Mouse (Mus musculus) limb, embryonic 14.5 days (tissue): ENCODE results near the gene Zbtb16. TPM values are rescaled to one million over a fixed set of nuclear protein-coding genes. Genes with fewer than 3 reads are reported as not detected.

Source experiments
- ATAC-seq: fragments of 200-750 bp; cut with Nextera tagmentation; 2 replicates; pipeline ENCODE4 v1.8.0; 2017; ENCODE audit warnings: low read depth, moderate number of reproducible peaks, moderate TSS enrichment; ENCODE audit not compliant: low FRiP score
- DNase-seq: peaks from one replicate; pipeline ENCODE4 v3.0.0-alpha.2; 2015; ENCODE audit warnings: low spot score
- H3K27ac ChIP-seq: fragments of 300-500 bp; sonication (generic); replicated peaks from 2 replicates; pipeline ENCODE4 v1.5.1; 2014; ENCODE audit warnings: low read depth, mild to moderate bottlenecking, low read length, moderate library complexity, mixed read lengths
- H3K27me3 ChIP-seq: fragments of 300-500 bp; sonication (generic); 2 replicates; pipeline ENCODE4 v1.6.1; 2014; ENCODE audit warnings: low read length, mixed read lengths; ENCODE audit not compliant: control insufficient read depth, insufficient read depth
- H3K36me3 ChIP-seq: fragments of 300-500 bp; sonication (generic); 2 replicates; pipeline ENCODE4 v1.6.1; 2014; ENCODE audit warnings: mild to moderate bottlenecking, low read length, moderate library complexity, mixed read lengths; ENCODE audit not compliant: control insufficient read depth, insufficient read depth
- H3K4me1 ChIP-seq: fragments of 300-500 bp; sonication (generic); 2 replicates; pipeline ENCODE4 v1.6.1; 2014; ENCODE audit warnings: antibody characterized with exemption, low read length, mixed read lengths; ENCODE audit not compliant: control insufficient read depth, insufficient read depth
- H3K4me2 ChIP-seq: fragments of 300-500 bp; sonication (generic); replicated peaks from 2 replicates; pipeline ENCODE4 v1.6.1; 2014; ENCODE audit warnings: low read depth, mild to moderate bottlenecking, low read length, moderate library complexity; ENCODE audit not compliant: severe bottlenecking
- H3K4me3 ChIP-seq: fragments of 300-500 bp; sonication (generic); replicated peaks from 2 replicates; pipeline ENCODE4 v1.5.1; 2014; ENCODE audit warnings: low read length
- H3K9ac ChIP-seq: fragments of 300-500 bp; sonication (generic); 2 replicates; pipeline ENCODE4 v1.6.1; 2014; ENCODE audit warnings: mild to moderate bottlenecking, low read depth, low read length, moderate library complexity; ENCODE audit not compliant: severe bottlenecking
- H3K9me3 ChIP-seq: fragments of 300-500 bp; sonication (generic); 2 replicates; pipeline ENCODE4 v1.6.1; 2016; ENCODE audit warnings: low read length; ENCODE audit not compliant: control insufficient read depth
- POLR2A ChIP-seq: fragments of 200-500 bp; IDR thresholded peaks from 2 replicates; pipeline ENCODE4 v1.8.0; 2012; ENCODE audit warnings: inconsistent platforms, mild to moderate bottlenecking, moderate library complexity, borderline replicate concordance; ENCODE audit not compliant: insufficient read depth, insufficient read length; ENCODE audit errors: extremely low read depth
- WGBS: fragments of 180-500 bp; shearing (Covaris S2); extraction: QIAGEN DNeasy Blood & Tissue Kit; methylation state at CpG from one replicate; pipeline ENCODE4 v1.1.7; 2014; 5-methylcytosine and 5-hydroxymethylcytosine counted together
- polyA plus RNA-seq, 2 experiments: library from polyadenylated mRNA; depleted of rRNA in 1 of 2; stranded (reverse) in 1 of 2; unstranded in 1 of 2; fragments of >200 nt; fragmentation: Nextera tagmentation in 1 of 2; extraction: Ambion mirVana in 1 of 2; gene quantifications; 2 replicates each; pipeline versions ENCODE4 v1.2.1 to v1.2.3; 2012 to 2014

Zbtb16 gene
- polyA plus RNA-seq, 2 experiments, result 0.91 to 1.9 TPM

DNA sequence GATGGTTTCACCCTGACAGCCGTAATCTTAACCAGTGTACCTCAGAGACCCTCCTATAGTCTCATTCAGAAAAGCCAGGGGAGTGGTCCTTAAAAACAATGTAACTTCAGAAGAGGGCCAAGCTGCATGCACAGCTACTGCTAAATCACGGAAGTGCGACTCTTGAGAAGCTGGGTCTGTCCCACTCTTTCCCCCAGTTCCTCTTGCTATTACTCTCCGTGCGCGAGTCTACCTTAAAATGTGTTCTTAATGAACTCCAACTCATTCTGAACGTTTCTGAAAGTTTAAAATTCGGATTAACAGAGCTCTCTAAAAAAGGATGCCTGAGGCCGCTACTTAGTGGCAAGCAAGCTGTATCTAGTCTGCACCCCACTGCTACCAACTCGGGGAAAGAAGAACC, 45.4 kb downstream of the Zbtb16 start:
- no peak for TF ChIP-seq POLR2A

DNA sequence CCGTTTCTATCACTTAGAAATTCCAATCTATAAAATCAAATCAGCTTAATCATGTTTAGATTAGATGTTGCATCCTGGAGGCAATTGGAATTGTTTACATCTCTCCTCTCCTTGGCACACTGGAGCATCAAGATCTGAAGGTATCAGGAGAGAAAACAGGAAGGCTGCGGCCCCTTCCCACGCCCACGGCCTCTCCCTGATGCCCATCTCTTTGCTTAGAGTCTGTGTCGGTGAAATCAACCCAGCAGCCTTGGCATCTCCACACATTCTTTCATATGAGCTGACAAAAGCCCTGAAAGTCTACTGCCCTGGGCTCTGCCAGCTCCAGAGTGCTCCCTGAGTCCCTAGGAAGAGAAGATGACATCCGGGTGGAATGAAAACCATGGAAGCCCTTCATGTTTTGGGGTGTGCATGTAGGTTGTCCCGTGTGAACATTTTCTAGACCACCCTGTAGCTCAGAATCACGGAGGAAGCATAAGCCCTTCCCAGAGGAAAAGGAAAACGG, 48.1 kb downstream of the Zbtb16 start:
- no peak overlapping the region for H3K27ac ChIP-seq
- no peak overlapping the region for H3K4me3 ChIP-seq
- H3K36me3 ChIP-seq, result no peaks in the 10 kb centered on the region
- ATAC-seq (no peak), DNase-seq (no peak)
- WGBS, result 66% methylated on average over 9 of the region's 9 CpGs
- no peak overlapping the region for H3K9ac ChIP-seq
- TF ChIP-seq POLR2A, result no peak
- no peak overlapping the region for H3K4me2 ChIP-seq
- 0 out of 2 replicates have a peak, but pooled peaks cover 3% of the 10 kb centered on the region for H3K27me3 ChIP-seq
- peaks cover 10% of the 10 kb centered on the region for H3K4me1 ChIP-seq
- H3K9me3 ChIP-seq, result no peaks in the 10 kb centered on the region

More for the DNA sequence above, 45.4 kb downstream of the Zbtb16 start:
- ATAC-seq, result no peak
- DNase-seq, result no peak
- 53% methylated on average over 10 of the region's 10 CpGs for WGBS
- no peak overlapping the region for H3K9ac ChIP-seq
- H3K36me3 ChIP-seq, result no peaks in the 10 kb centered on the region
- no peaks in the 10 kb centered on the region for H3K9me3 ChIP-seq
- H3K4me1 ChIP-seq, result peaks cover 13% of the 10 kb centered on the region
- 0 out of 2 replicates have a peak, but pooled peaks cover 3% of the 10 kb centered on the region for H3K27me3 ChIP-seq
- no peak overlapping the region for H3K4me3 ChIP-seq
- H3K4me2 ChIP-seq, result no peak overlapping the region
- H3K27ac ChIP-seq, result no peak overlapping the region

- H3K36me3 ChIP-seq, result no peaks in the 10 kb centered on the region
- H3K4me2 ChIP-seq, result no peak overlapping the region
- peaks cover 10% of the 10 kb centered on the region for H3K4me1 ChIP-seq
- WGBS, result 9% methylated on average over 1 of the region's 1 CpGs
- DNase-seq (no peak), ATAC-seq (no peak)
- no peak overlapping the region for H3K9ac ChIP-seq
- H3K4me3 ChIP-seq, result no peak overlapping the region
- H3K27me3 ChIP-seq, result 0 out of 2 replicates have a peak, but pooled peaks cover 3% of the 10 kb centered on the region
- no peak overlapping the region for H3K27ac ChIP-seq
- TF ChIP-seq POLR2A, result no peak
- no peaks in the 10 kb centered on the region for H3K9me3 ChIP-seq
Measured at GRCm38 (mm10) chr9:48787321-48787720, 48.7 kb downstream of the Zbtb16 start.

- Histone ChIP-seq H3K4me3 (no peak overlapping the region), H3K9me3 (no peaks in the 10 kb centered on the region), H3K27ac (no peak overlapping the region), H3K27me3 (0 out of 2 replicates have a peak, but pooled peaks cover 3% of the 10 kb centered on the region), H3K4me2 (no peak overlapping the region), H3K9ac (no peak overlapping the region), H3K36me3 (no peaks in the 10 kb centered on the region), H3K4me1 (peaks cover 10% of the 10 kb centered on the region)
- WGBS, result 30% methylated on average over 6 of the region's 6 CpGs
- DNase-seq (no peak), ATAC-seq (no peak)
- no peak for TF ChIP-seq POLR2A
Measured at GRCm38 (mm10) chr9:48786814-48787213, 49.2 kb downstream of the Zbtb16 start.

DNA sequence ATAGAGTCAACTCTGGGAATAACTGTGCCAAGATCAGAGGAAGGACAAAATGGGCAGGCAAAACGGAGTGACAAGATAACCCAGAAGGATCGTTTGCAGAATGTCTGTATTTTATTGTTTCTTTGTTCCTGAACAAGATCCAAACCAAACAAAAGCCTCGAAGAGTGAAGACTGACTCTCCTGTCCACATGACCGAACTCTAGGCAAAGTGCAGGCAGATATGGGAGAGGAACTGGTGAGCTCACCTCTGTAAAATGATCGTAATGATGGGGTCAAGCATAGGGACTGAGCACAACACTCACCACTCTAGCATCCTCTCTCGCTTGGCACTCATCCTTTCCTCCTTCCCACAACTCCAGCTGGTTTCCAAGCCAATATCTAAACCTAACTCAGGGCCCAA, 51.1 kb downstream of the Zbtb16 start:
- Histone ChIP-seq H3K9me3 (no peaks in the 10 kb centered on the region), H3K27ac (no peak overlapping the region), H3K36me3 (no peaks in the 10 kb centered on the region), H3K4me2 (no peak overlapping the region), H3K27me3 (0 out of 2 replicates have a peak, but pooled peaks cover 3% of the 10 kb centered on the region), H3K4me1 (peaks cover 10% of the 10 kb centered on the region), H3K9ac (no peak overlapping the region), H3K4me3 (no peak overlapping the region)
- no peak for TF ChIP-seq POLR2A
- 83% methylated on average over 6 of the region's 6 CpGs for WGBS
- DNase-seq, result no peak
- no peak for ATAC-seq
